Mouse (Mus musculus) testis, adult 2 months (tissue): ENCODE results near the gene Tjp1. TPM values are rescaled to one million over a fixed set of nuclear protein-coding genes. Genes with fewer than 3 reads are reported as not detected.

Experiments
- H3K27ac ChIP-seq: fragments of 200-500 bp; 2 replicates; pipeline ENCODE4 v1.5.1; 2012; ENCODE audit warnings: low read depth, low read length; ENCODE audit not compliant: control insufficient read depth, insufficient read depth
- H3K27me3 ChIP-seq: fragments of 200-500 bp; 2 replicates; pipeline ENCODE4 v1.6.1; 2012; ENCODE audit warnings: mild to moderate bottlenecking, low read length, moderate library complexity; ENCODE audit not compliant: control insufficient read depth, insufficient read depth
- H3K36me3 ChIP-seq: fragments of 200-500 bp; 2 replicates; pipeline ENCODE4 v1.6.1; 2012; ENCODE audit warnings: mild to moderate bottlenecking, low read length; ENCODE audit not compliant: control insufficient read depth, insufficient read depth
- H3K4me1 ChIP-seq: fragments of 200-500 bp; 2 replicates; pipeline ENCODE4 v1.6.1; 2012; ENCODE audit warnings: low read length; ENCODE audit not compliant: control insufficient read depth, insufficient read depth
- H3K4me3 ChIP-seq: fragments of 200-500 bp; 2 replicates; pipeline ENCODE4 v1.5.1; 2012; ENCODE audit warnings: low read depth, mild to moderate bottlenecking, low read length, moderate library complexity, mixed read lengths; ENCODE audit not compliant: control insufficient read depth
- CTCF ChIP-seq: fragments of 200-500 bp; IDR thresholded peaks from 2 replicates; pipeline ENCODE4 v1.5.1; 2012; ENCODE audit warnings: low read depth, mild to moderate bottlenecking, inconsistent platforms, low read length, moderate library complexity; ENCODE audit not compliant: control insufficient read depth, insufficient read depth, insufficient replicate concordance
- POLR2A ChIP-seq: fragments of 200-500 bp; IDR thresholded peaks from 2 replicates; pipeline ENCODE4 v1.6.1; 2012; ENCODE audit warnings: low read depth, mild to moderate bottlenecking, inconsistent platforms, low read length, moderate library complexity; ENCODE audit not compliant: control insufficient read depth
- polyA plus RNA-seq: library from polyadenylated mRNA; depleted of rRNA; stranded (reverse); fragments of >200 nt; gene quantifications from 2 replicates; pipeline ENCODE4 v1.2.3, GENCODE M21; 2012

Tjp1 gene
- polyA plus RNA-seq, 1 experiment = 29.3 TPM

DNA sequence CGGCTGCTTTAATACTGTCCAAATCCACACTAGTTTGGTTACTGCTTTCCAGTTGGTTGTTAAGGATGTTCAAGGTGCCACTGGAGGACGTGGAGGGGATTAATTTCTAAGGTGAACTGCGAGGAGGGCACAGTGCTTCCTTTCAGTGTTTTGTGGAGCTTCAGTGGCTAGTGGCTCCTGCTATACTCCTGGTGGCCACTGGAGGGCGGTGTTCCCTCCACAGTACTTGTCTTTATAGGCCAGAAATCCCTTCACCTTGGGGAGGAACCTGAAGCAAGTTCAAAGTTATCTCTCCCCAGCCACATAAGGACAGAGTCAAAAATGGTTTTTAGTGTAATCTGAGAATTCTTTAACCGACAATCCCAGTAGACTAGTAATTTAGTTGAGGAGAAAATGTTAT, 210.2 kb downstream of the Tjp1 start:
- no peaks in the 10 kb centered on the region for H3K4me1 ChIP-seq
- H3K27me3 ChIP-seq = no peaks in the 10 kb centered on the region
- TF ChIP-seq POLR2A (no peak), CTCF (peak; percentile 84; the same call in 1 of the 2 replicates)
- peaks cover 3% of the 10 kb centered on the region; the same call in 1 of the 2 replicates for H3K36me3 ChIP-seq
- no peak overlapping the region for H3K4me3 ChIP-seq
- no peak overlapping the region for H3K27ac ChIP-seq

DNA sequence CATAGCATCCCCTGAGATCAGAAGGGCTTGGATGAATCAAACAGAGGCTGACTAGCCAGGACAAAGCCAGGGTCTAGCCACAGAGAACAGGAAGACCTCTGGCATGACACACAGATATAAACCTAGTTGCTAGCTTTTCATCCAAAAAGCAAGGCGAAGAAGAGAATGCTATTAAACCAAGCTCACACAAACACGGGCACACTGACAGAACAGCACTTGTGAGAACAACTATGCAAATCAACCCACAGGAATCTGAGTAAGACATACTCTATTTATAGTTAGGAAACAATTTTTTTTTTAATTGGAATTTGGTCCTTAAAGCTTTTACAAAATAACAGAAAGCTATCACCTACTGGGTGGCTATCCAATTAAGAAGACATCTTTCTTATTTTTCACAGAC, 212.4 kb downstream of the Tjp1 start:
- no peaks in the 10 kb centered on the region for H3K27me3 ChIP-seq
- no peaks in the 10 kb centered on the region for H3K4me1 ChIP-seq
- TF ChIP-seq CTCF = no peak
- no peak for TF ChIP-seq POLR2A
- no peak overlapping the region for H3K27ac ChIP-seq
- H3K36me3 ChIP-seq = peaks cover 4% of the 10 kb centered on the region; the same call in 1 of the 2 replicates
- no peak overlapping the region for H3K4me3 ChIP-seq

DNA sequence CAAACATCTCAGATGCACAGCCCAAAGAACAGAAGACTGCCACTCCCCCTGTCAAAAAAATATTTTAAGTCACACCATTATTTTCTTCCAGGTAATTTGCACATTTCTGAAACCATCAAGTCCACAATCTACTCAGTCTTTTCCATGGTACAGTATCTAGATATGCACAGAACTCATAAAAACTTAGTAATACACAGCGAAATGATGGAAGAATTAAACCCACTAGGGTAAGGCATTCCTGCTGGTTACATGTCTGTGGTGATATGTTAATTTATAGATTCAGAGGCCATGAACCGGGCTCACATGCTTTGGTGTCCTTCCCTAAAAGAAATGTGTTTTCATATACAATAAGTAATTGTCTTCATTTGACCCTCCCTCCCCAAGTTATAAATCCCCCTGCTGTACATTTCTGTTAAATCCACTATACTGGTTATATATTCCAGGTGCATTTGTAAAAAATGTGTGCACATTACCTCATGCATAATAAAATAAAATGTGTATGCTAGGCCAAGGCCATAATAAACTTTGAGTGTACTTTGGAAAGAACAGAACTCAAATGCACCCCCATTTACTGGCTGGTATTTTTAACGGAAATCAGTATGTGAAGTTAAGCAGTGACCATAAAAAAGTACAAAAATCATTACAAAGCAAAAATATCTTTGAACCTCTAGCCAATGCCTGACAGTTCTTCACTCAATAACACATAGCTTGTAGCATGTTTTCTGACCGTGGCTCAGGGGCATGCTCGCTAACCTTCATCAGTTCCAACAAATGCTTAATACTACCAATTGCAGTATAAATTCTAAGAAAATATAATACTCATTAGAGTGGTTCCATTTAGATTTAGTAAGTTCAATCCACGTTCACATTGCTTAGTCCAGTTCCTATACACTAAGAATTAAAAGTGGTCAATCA, 230.6 kb downstream of the Tjp1 start:
- Histone ChIP-seq H3K27me3 (no peaks in the 10 kb centered on the region), H3K4me3 (no peak overlapping the region), H3K36me3 (peaks cover 1% of the 10 kb centered on the region; the same call in 1 of the 2 replicates), H3K27ac (no peak overlapping the region), H3K4me1 (no peaks in the 10 kb centered on the region)
- TF ChIP-seq POLR2A (no peak), CTCF (no peak)

DNA sequence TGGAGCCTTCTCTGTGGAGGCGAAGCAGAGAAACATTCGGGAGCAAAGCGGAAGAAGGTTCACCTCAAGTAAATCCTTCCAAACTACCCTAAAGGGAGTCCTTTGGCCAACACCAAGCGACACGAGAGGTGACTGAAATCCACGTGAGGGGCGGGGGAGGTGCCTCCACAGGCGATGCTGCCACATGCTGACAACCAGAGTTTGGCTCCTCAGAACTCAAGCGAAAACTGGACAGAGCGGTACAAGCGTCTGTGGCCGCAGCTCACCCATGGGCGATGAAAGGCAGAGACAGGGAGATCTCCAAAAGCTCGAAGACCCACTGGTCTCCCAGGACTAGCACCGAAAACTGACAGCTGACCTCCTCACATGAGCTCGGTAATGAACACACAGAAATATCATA, 244.7 kb downstream of the Tjp1 start:
- no peaks in the 10 kb centered on the region; the same call in 1 of the 2 replicates for H3K4me1 ChIP-seq
- no peak overlapping the region for H3K27ac ChIP-seq
- no peak overlapping the region; the same call in 1 of the 2 replicates for H3K4me3 ChIP-seq
- no peaks in the 10 kb centered on the region for H3K36me3 ChIP-seq
- H3K27me3 ChIP-seq = no peaks in the 10 kb centered on the region
- TF ChIP-seq POLR2A (no peak), CTCF (no peak)

DNA sequence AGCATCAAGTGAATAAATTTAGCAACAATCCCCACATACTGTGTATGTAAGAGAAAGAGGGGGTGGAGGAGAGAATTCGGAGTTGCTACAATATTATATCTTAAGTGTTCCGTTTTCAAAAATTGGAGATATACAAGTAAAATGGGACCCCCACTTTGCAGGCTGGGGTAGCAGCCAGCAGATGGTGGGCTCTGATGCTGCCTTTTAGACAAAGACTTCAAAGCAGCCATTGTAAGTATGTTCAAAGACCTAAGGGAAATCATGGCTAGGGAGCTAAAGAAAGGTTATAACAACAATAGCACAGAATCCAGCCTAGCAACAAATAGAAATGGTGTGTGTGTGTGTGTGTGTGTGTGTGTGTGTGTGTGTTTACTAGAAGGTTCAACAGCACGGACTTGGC, 245.6 kb downstream of the Tjp1 start:
- Histone ChIP-seq H3K4me3 (no peak overlapping the region), H3K36me3 (no peaks in the 10 kb centered on the region), H3K4me1 (no peaks in the 10 kb centered on the region; the same call in 1 of the 2 replicates), H3K27ac (no peak overlapping the region), H3K27me3 (no peaks in the 10 kb centered on the region)
- TF ChIP-seq POLR2A (no peak), CTCF (no peak)

DNA sequence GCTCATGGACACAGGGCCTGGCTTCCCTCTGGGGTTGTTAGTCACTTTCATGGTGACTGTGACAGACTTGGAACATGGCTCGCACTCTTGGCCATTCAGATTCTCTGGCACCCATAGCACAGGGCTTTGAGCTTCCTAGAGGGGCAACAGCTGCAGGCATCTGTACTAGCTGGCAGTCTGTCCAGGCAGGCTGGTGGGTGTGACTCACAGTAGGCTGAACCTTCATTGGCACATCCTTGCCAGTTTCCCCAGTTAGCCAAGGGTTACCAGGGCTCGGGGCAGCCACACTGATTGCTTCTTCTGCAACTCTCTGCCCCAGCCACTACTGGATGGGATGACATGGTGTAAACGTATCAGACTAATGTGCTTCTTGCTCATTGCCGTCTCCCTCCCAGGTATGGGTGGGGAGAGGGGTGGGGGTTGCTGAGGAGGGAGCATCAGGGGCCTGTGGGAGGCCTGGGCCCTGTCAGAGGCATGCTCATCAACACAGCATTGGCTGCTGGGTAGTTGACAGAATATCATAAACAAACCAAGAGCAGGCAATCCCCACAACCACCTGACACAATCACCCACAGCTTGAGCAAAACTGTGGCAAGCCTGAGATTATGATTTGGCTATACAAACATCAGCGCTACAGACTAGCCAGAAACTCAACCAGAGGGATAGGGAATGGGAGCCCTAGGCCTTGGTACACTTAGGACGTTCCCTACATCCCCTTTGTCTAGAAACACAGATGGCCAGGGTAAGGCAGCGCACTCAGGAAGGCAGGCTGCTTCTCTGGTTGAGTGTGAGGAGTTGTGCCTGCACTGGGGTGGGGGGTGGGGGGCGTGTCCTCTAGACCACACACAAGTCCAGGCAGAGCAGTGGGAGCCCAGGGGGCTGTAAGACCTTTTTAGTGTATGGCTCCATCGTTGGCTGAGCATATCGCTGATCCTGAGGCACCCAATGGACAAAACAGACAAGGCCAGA, 246.4 kb downstream of the Tjp1 start:
- H3K4me3 ChIP-seq = no peak overlapping the region
- H3K27me3 ChIP-seq = no peaks in the 10 kb centered on the region
- H3K4me1 ChIP-seq = no peaks in the 10 kb centered on the region; the same call in 1 of the 2 replicates
- no peak for TF ChIP-seq CTCF
- no peak for TF ChIP-seq POLR2A
- H3K27ac ChIP-seq = no peak overlapping the region
- no peaks in the 10 kb centered on the region for H3K36me3 ChIP-seq
